Mouse (Mus musculus) midbrain, embryonic 11.5 days (tissue): ENCODE results near the gene Eif4g2. TPM values are rescaled to one million over a fixed set of nuclear protein-coding genes. Genes with fewer than 3 reads are reported as not detected.

Source experiments
- ATAC-seq: fragments of 200-750 bp; cut with Nextera tagmentation; 2 replicates; pipeline ENCODE4 v1.8.0; 2017; ENCODE audit warnings: moderate TSS enrichment, moderate library complexity; ENCODE audit not compliant: low FRiP score
- DNase-seq: peaks from one replicate; pipeline ENCODE4 v3.0.0; 2015; ENCODE audit warnings: low spot score; ENCODE audit errors: missing footprints
- H3K27ac ChIP-seq: fragments of 300-500 bp; sonication (generic); 2 replicates; pipeline ENCODE4 v1.5.1; 2014; ENCODE audit warnings: low read depth, low read length
- H3K27me3 ChIP-seq: fragments of 300-500 bp; sonication (generic); 2 replicates; pipeline ENCODE4 v1.6.1; 2014; ENCODE audit warnings: mild to moderate bottlenecking, low read length, moderate library complexity, mixed read lengths; ENCODE audit not compliant: control insufficient read depth, insufficient read depth
- H3K36me3 ChIP-seq: fragments of 300-500 bp; sonication (generic); 2 replicates; pipeline ENCODE4 v1.6.1; 2014; ENCODE audit warnings: mild to moderate bottlenecking, low read length, moderate library complexity, mixed read lengths; ENCODE audit not compliant: control insufficient read depth, insufficient read depth
- H3K4me1 ChIP-seq: fragments of 300-500 bp; sonication (generic); 2 replicates; pipeline ENCODE4 v1.6.1; 2014; ENCODE audit warnings: low read length; ENCODE audit not compliant: control insufficient read depth, insufficient read depth
- H3K4me2 ChIP-seq: fragments of 300-500 bp; sonication (generic); 2 replicates; pipeline ENCODE4 v1.6.1; 2014; ENCODE audit warnings: mild to moderate bottlenecking, moderate library complexity
- H3K4me3 ChIP-seq: fragments of 300-500 bp; sonication (generic); 2 replicates; pipeline ENCODE4 v1.5.1; 2014; ENCODE audit warnings: low read depth, low read length
- H3K9ac ChIP-seq: fragments of 300-500 bp; sonication (generic); 2 replicates; pipeline ENCODE4 v1.6.1; 2014; ENCODE audit warnings: low read length
- H3K9me3 ChIP-seq: fragments of 300-500 bp; sonication (generic); 2 replicates; pipeline ENCODE4 v1.6.1; 2016; ENCODE audit warnings: low read length; ENCODE audit not compliant: control insufficient read depth
- WGBS: fragments of 180-500 bp; shearing (Covaris S2); extraction: QIAGEN DNeasy Blood & Tissue Kit; methylation state at CpG from one replicate; pipeline ENCODE4 v1.1.7; 2014; 5-methylcytosine and 5-hydroxymethylcytosine counted together
- polyA plus RNA-seq: library from polyadenylated mRNA; unstranded; fragments of >200 nt; fragmentation: Nextera tagmentation; extraction: Ambion mirVana; gene quantifications from 2 replicates; pipeline ENCODE4 v1.2.1, GENCODE M21; 2014

Eif4g2 gene
- polyA plus RNA-seq, 1 experiment from 2014 or later = 2,057 TPM

GRCm38 (mm10) chr7:111109161-111109560 is 26.3 kb upstream of the Eif4g2 start:
- Histone ChIP-seq H3K36me3 (no peaks in the 10 kb centered on the region; the same call in 1 of the 2 replicates), H3K9ac (no peak overlapping the region), H3K27me3 (no peaks in the 10 kb centered on the region), H3K4me3 (no peak overlapping the region), H3K9me3 (no peaks in the 10 kb centered on the region), H3K4me2 (no peak overlapping the region), H3K27ac (no peak overlapping the region), H3K4me1 (no peaks in the 10 kb centered on the region)
- ATAC-seq (no peak), DNase-seq (peak; percentile 6)
- WGBS = 91% methylated on average over 2 of the region's 2 CpGs

GRCm38 (mm10) chr7:111098196-111098595 is 15.4 kb upstream of the Eif4g2 start:
- H3K9ac ChIP-seq = no peak overlapping the region
- H3K4me3 ChIP-seq = no peak overlapping the region
- no peak overlapping the region for H3K4me2 ChIP-seq
- H3K27me3 ChIP-seq = no peaks in the 10 kb centered on the region
- H3K36me3 ChIP-seq = no peaks in the 10 kb centered on the region
- ATAC-seq = no peak
- WGBS = 90% methylated on average over 1 of the region's 1 CpGs
- no peak overlapping the region for H3K27ac ChIP-seq
- peak; percentile 56 for DNase-seq
- no peaks in the 10 kb centered on the region for H3K9me3 ChIP-seq
- H3K4me1 ChIP-seq = no peaks in the 10 kb centered on the region

DNA sequence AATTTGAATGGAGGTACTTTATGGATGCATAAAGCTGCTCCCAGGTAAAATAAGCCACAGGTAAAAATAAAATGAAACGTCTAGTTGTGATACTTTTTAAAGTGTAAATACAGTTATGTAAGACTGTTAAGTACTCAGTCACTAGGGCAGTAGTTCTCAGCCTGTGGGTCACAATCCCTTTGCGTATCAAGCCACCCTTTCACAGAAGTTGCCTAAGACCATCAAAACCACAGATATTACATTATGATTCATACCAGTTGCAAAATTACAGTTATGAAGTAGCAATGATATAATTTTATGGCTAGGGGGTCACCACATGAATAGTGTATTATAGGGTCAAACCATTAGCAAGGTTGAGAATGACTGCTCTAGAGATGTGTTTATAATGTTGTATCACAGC is 12.3 kb upstream of the Eif4g2 start:
- Histone ChIP-seq H3K27me3 (no peaks in the 10 kb centered on the region), H3K9me3 (no peaks in the 10 kb centered on the region), H3K36me3 (no peaks in the 10 kb centered on the region), H3K4me1 (no peaks in the 10 kb centered on the region), H3K4me2 (no peak overlapping the region), H3K27ac (no peak overlapping the region), H3K9ac (no peak overlapping the region), H3K4me3 (no peak overlapping the region)
- DNase-seq = no peak
- no peak for ATAC-seq
- 83% methylated on average over 2 of the region's 2 CpGs for WGBS

GRCm38 (mm10) chr7:111085153-111085552 is 2.3 kb upstream of the Eif4g2 start:
- H3K4me1 ChIP-seq = peaks cover 12% of the 10 kb centered on the region
- no peak overlapping the region for H3K4me3 ChIP-seq
- ATAC-seq (no peak), DNase-seq (peak; percentile 21)
- H3K36me3 ChIP-seq = peaks cover 7% of the 10 kb centered on the region
- H3K27ac ChIP-seq = no peak overlapping the region
- no peaks in the 10 kb centered on the region for H3K9me3 ChIP-seq
- no peak overlapping the region for H3K4me2 ChIP-seq
- no peaks in the 10 kb centered on the region for H3K27me3 ChIP-seq
- H3K9ac ChIP-seq = no peak overlapping the region

GRCm38 (mm10) chr7:111084443-111084842 is 1.6 kb upstream of the Eif4g2 start:
- DNase-seq = peak; percentile 77

GRCm38 (mm10) chr7:111083733-111084120 is 897 bp upstream of the Eif4g2 start:
- H3K36me3 ChIP-seq = peaks cover 17% of the 10 kb centered on the region
- peak overlapping the region; percentile 100 for H3K9ac ChIP-seq
- ATAC-seq (no peak), DNase-seq (no peak)
- 13% methylated on average over 4 of the region's 4 CpGs for WGBS
- peak overlapping the region; percentile 89 for H3K4me3 ChIP-seq
- no peaks in the 10 kb centered on the region for H3K27me3 ChIP-seq
- peak overlapping the region; percentile 56 for H3K4me2 ChIP-seq
- H3K4me1 ChIP-seq = peaks cover 21% of the 10 kb centered on the region
- no peaks in the 10 kb centered on the region for H3K9me3 ChIP-seq
- peak overlapping the region; percentile 99 for H3K27ac ChIP-seq

More at GRCm38 (mm10) chr7:111084443-111084842, 1.6 kb upstream of the Eif4g2 start:
- Histone ChIP-seq H3K4me3 (no peak overlapping the region), H3K9ac (no peak overlapping the region), H3K27ac (no peak overlapping the region), H3K27me3 (no peaks in the 10 kb centered on the region), H3K4me1 (peaks cover 19% of the 10 kb centered on the region), H3K4me2 (no peak overlapping the region), H3K9me3 (no peaks in the 10 kb centered on the region), H3K36me3 (peaks cover 14% of the 10 kb centered on the region)
- ATAC-seq = no peak
- 91% methylated on average over 2 of the region's 2 CpGs for WGBS

DNA sequence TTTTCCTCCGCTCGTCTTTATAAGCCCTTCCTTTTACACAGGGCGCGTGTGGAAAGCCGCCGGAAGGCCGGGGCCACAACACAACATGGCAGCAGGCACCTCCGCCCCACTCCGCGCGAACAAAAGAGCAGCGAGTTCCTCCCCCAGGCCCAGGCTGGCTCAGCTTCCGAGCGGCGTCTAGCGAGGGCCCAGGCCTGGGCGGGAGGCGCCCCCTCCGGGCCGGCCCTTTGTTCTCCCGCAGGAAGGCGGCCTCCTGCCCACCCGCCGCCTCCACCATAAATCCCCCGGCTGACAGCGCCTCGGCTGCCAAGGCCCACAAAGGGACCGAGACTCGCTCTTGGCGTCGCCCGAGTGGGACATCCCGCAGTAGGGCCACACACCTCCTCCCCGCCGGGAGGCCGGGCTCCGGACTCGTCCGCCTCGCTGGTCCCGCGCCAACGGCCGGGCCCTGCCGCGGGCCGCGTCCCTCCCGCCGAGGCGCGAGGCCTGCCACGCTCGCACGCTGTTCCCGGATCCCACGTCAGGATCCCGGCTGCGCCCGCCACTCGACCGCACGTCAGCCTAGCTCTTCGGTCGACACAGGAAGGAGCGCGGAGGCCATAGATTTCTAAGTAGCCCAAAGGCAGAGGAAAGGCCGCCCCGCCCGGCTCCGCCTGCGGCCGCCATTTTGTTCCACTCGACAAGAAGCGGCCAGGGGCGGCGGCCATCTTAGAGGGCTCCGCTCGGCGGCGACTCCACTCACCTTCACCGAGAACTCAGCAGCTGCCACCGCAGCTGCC is 598 bp downstream of the Eif4g2 start:
- H3K9me3 ChIP-seq = no peaks in the 10 kb centered on the region

GRCm38 (mm10) chr7:111080876-111081275 is 2.0 kb downstream of the Eif4g2 start:
- peaks cover 41% of the 10 kb centered on the region for H3K36me3 ChIP-seq

More for the DNA sequence above, 598 bp downstream of the Eif4g2 start:
- DNase-seq (peak; percentile 96), ATAC-seq (peak; percentile 79)
- Histone ChIP-seq H3K4me3 (peak overlapping the region; percentile 89), H3K27me3 (no peaks in the 10 kb centered on the region), H3K9ac (peak overlapping the region; percentile 100), H3K27ac (peak overlapping the region; percentile 99), H3K36me3 (peaks cover 30% of the 10 kb centered on the region), H3K4me2 (peak overlapping the region; percentile 82), H3K4me1 (peaks cover 23% of the 10 kb centered on the region)
- under 1% methylated on average over 79 of the region's 83 CpGs for WGBS

DNA sequence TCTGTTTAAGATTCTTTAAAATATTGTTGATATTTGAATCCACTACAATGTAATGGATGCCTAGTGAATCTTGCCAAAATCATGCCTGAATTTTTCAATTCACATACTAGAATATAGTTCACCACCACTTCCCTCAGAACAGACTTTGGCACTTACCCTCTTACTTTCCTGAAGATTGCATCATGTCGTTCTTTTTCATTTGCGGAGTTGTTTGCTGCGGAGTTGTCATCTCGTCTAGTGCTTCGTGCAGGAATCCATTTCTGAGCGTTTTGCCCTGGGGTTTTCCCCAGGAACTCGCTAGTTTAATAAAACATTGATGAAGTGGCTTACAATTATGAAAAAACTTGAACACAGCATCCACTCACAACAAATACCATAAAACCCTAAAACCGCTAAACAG is 2.8 kb downstream of the Eif4g2 start:
- Histone ChIP-seq H3K4me2 (peak overlapping the region; percentile 82; the same call in 1 of the 2 replicates), H3K9ac (no peak overlapping the region)

More at GRCm38 (mm10) chr7:111080876-111081275, 2.0 kb downstream of the Eif4g2 start:
- no peak overlapping the region for H3K27ac ChIP-seq
- peak overlapping the region; percentile 82 for H3K4me2 ChIP-seq
- peaks cover 23% of the 10 kb centered on the region for H3K4me1 ChIP-seq
- peak overlapping the region; percentile 89 for H3K4me3 ChIP-seq
- H3K27me3 ChIP-seq = no peaks in the 10 kb centered on the region
- ATAC-seq (no peak), DNase-seq (no peak)
- WGBS = 93% methylated on average over 3 of the region's 3 CpGs
- H3K9me3 ChIP-seq = no peaks in the 10 kb centered on the region
- peak overlapping the region; percentile 100 for H3K9ac ChIP-seq

More for the DNA sequence above, 2.8 kb downstream of the Eif4g2 start:
- 90% methylated on average over 8 of the region's 8 CpGs for WGBS
- Histone ChIP-seq H3K36me3 (peaks cover 46% of the 10 kb centered on the region), H3K9me3 (no peaks in the 10 kb centered on the region), H3K27me3 (no peaks in the 10 kb centered on the region), H3K4me1 (peaks cover 23% of the 10 kb centered on the region), H3K27ac (no peak overlapping the region), H3K4me3 (peak overlapping the region; percentile 89; the same call in 1 of the 2 replicates)
- DNase-seq (peak; percentile 82), ATAC-seq (no peak)
